Mouse (Mus musculus) forebrain, embryonic 16.5 days (tissue): ENCODE measurements at regions not wholly inside any gene's neighbourhood (a gene's known extent, or its start where the extent isn't known, plus 50 kb on each side); places are given as distances from the start of the nearest gene placed in this dataset.

Experiments used
- ATAC-seq: fragments of 200-750 bp; cut with Nextera tagmentation; 2 replicates; pipeline ENCODE4 v1.8.0; 2017; ENCODE audit warnings: mild to moderate bottlenecking, moderate library complexity
- H3K27ac ChIP-seq: fragments of 300-500 bp; sonication (generic); 2 replicates; pipeline ENCODE4 v1.5.1; 2014; ENCODE audit warnings: low read length, control low read depth
- H3K27me3 ChIP-seq: fragments of 300-500 bp; sonication (generic); replicated peaks from 2 replicates; pipeline ENCODE4 v1.6.1; 2014; ENCODE audit warnings: low read length; ENCODE audit not compliant: control insufficient read depth, insufficient read depth
- H3K36me3 ChIP-seq: fragments of 300-500 bp; sonication (generic); 2 replicates; pipeline ENCODE4 v1.6.1; 2014; ENCODE audit not compliant: control insufficient read depth, insufficient read depth
- H3K4me1 ChIP-seq: fragments of 300-500 bp; sonication (generic); replicated peaks from 2 replicates; pipeline ENCODE4 v1.6.1; 2014; ENCODE audit warnings: low read length; ENCODE audit not compliant: control insufficient read depth, insufficient read depth
- H3K4me2 ChIP-seq: fragments of 300-500 bp; sonication (generic); 2 replicates; pipeline ENCODE4 v1.6.1; 2014; ENCODE audit warnings: mild to moderate bottlenecking, low read length, control low read depth
- H3K4me3 ChIP-seq: fragments of 300-500 bp; sonication (generic); replicated peaks from 2 replicates; pipeline ENCODE4 v1.5.1; 2014; ENCODE audit warnings: mild to moderate bottlenecking, low read length, control low read depth
- H3K9ac ChIP-seq: fragments of 300-500 bp; sonication (generic); replicated peaks from 2 replicates; pipeline ENCODE4 v1.6.1; 2014; ENCODE audit warnings: low read depth, low read length, control low read depth
- H3K9me3 ChIP-seq: fragments of 300-500 bp; sonication (generic); 2 replicates; pipeline ENCODE4 v1.6.1; 2016; ENCODE audit warnings: low read length; ENCODE audit not compliant: control insufficient read depth
- WGBS: fragments of 180-500 bp; shearing (Covaris S2); extraction: QIAGEN DNeasy Blood & Tissue Kit; methylation state at CpG from one replicate; pipeline ENCODE4 v1.1.7; 2014; 5-methylcytosine and 5-hydroxymethylcytosine counted together

- WGBS: 72% methylated on average over 13 of the region's 13 CpGs
- H3K27ac ChIP-seq: no peak overlapping the region
These were observed 91.3 kb upstream of the Nr5a2 start for GRCm38 (mm10) chr1:137051515-137051914.

GRCm38 (mm10) chr1:137044076-137044475, 83.8 kb upstream of the Nr5a2 start:
- WGBS: 88% methylated on average over 6 of the region's 6 CpGs
- H3K27me3 ChIP-seq: no peaks in the 10 kb centered on the region
- H3K4me2 ChIP-seq: no peak overlapping the region
- H3K4me3 ChIP-seq: no peak overlapping the region
- no peak for ATAC-seq
- no peak overlapping the region for H3K9ac ChIP-seq
- no peaks in the 10 kb centered on the region for H3K9me3 ChIP-seq
- no peaks in the 10 kb centered on the region for H3K36me3 ChIP-seq
- H3K27ac ChIP-seq: no peak overlapping the region
- no peaks in the 10 kb centered on the region for H3K4me1 ChIP-seq

More at GRCm38 (mm10) chr1:137051515-137051914, 91.3 kb upstream of the Nr5a2 start:
- H3K27me3 ChIP-seq: no peaks in the 10 kb centered on the region
- H3K4me3 ChIP-seq: no peak overlapping the region
- H3K4me2 ChIP-seq: no peak overlapping the region
- H3K36me3 ChIP-seq: no peaks in the 10 kb centered on the region
- no peaks in the 10 kb centered on the region for H3K4me1 ChIP-seq
- H3K9me3 ChIP-seq: no peaks in the 10 kb centered on the region
- ATAC-seq: no peak
- no peak overlapping the region for H3K9ac ChIP-seq

- Histone ChIP-seq H3K4me2 (no peak overlapping the region), H3K9ac (no peak overlapping the region), H3K36me3 (no peaks in the 10 kb centered on the region), H3K27me3 (no peaks in the 10 kb centered on the region), H3K4me3 (no peak overlapping the region), H3K4me1 (no peaks in the 10 kb centered on the region), H3K9me3 (no peaks in the 10 kb centered on the region), H3K27ac (no peak overlapping the region)
- 70% methylated on average over 17 of the region's 17 CpGs for WGBS
- ATAC-seq: no peak
These were observed 82.3 kb upstream of the Nr5a2 start for GRCm38 (mm10) chr1:137042414-137043010.

- H3K9me3 ChIP-seq: no peaks in the 10 kb centered on the region
- no peak overlapping the region for H3K9ac ChIP-seq
- ATAC-seq: no peak
- no peaks in the 10 kb centered on the region for H3K27me3 ChIP-seq
- WGBS: 71% methylated on average over 8 of the region's 8 CpGs
- no peaks in the 10 kb centered on the region for H3K36me3 ChIP-seq
- H3K4me3 ChIP-seq: no peak overlapping the region
- H3K27ac ChIP-seq: no peak overlapping the region
- H3K4me1 ChIP-seq: no peaks in the 10 kb centered on the region
- H3K4me2 ChIP-seq: no peak overlapping the region
These were observed 80.7 kb upstream of the Nr5a2 start for GRCm38 (mm10) chr1:137040898-137041297.

GRCm38 (mm10) chr1:137034586-137034985, 74.3 kb upstream of the Nr5a2 start:
- no peaks in the 10 kb centered on the region for H3K27me3 ChIP-seq
- H3K27ac ChIP-seq: no peak overlapping the region
- no peak overlapping the region for H3K4me2 ChIP-seq
- H3K9ac ChIP-seq: no peak overlapping the region
- no peak for ATAC-seq
- H3K4me3 ChIP-seq: no peak overlapping the region
- no peaks in the 10 kb centered on the region for H3K36me3 ChIP-seq
- H3K4me1 ChIP-seq: no peaks in the 10 kb centered on the region
- WGBS: 94% methylated on average over 6 of the region's 6 CpGs
- H3K9me3 ChIP-seq: no peaks in the 10 kb centered on the region

GRCm38 (mm10) chr1:137033679-137034078, 73.4 kb upstream of the Nr5a2 start:
- Histone ChIP-seq H3K36me3 (no peaks in the 10 kb centered on the region), H3K27me3 (no peaks in the 10 kb centered on the region), H3K9ac (no peak overlapping the region), H3K27ac (no peak overlapping the region), H3K9me3 (no peaks in the 10 kb centered on the region), H3K4me1 (no peaks in the 10 kb centered on the region), H3K4me3 (no peak overlapping the region), H3K4me2 (no peak overlapping the region)
- ATAC-seq: no peak
- WGBS: 88% methylated on average over 5 of the region's 5 CpGs

- Histone ChIP-seq H3K27ac (no peak overlapping the region), H3K4me1 (no peaks in the 10 kb centered on the region), H3K4me3 (no peak overlapping the region), H3K9ac (no peak overlapping the region), H3K27me3 (no peaks in the 10 kb centered on the region), H3K4me2 (no peak overlapping the region), H3K9me3 (no peaks in the 10 kb centered on the region), H3K36me3 (no peaks in the 10 kb centered on the region)
- ATAC-seq: no peak
- WGBS: 92% methylated on average over 6 of the region's 6 CpGs
These were observed 63.5 kb upstream of the Nr5a2 start for GRCm38 (mm10) chr1:137023706-137024105.

- Histone ChIP-seq H3K27ac (no peak overlapping the region), H3K4me3 (no peak overlapping the region), H3K9me3 (no peaks in the 10 kb centered on the region), H3K4me2 (no peak overlapping the region), H3K4me1 (no peaks in the 10 kb centered on the region), H3K36me3 (no peaks in the 10 kb centered on the region), H3K27me3 (no peaks in the 10 kb centered on the region), H3K9ac (no peak overlapping the region)
- ATAC-seq: no peak
- 90% methylated on average over 1 of the region's 1 CpGs for WGBS
These were observed 60.3 kb upstream of the Nr5a2 start for GRCm38 (mm10) chr1:137020528-137020927.

- WGBS: 80% methylated on average over 5 of the region's 5 CpGs
- Histone ChIP-seq H3K9me3 (no peaks in the 10 kb centered on the region), H3K27ac (no peak overlapping the region), H3K4me2 (no peak overlapping the region), H3K36me3 (no peaks in the 10 kb centered on the region), H3K4me1 (no peaks in the 10 kb centered on the region), H3K9ac (no peak overlapping the region), H3K4me3 (no peak overlapping the region), H3K27me3 (no peaks in the 10 kb centered on the region)
- no peak for ATAC-seq
These were observed 57.4 kb upstream of the Nr5a2 start for GRCm38 (mm10) chr1:137017642-137018041.
